Mouse (Mus musculus) heart, embryonic 10.5 days (tissue): ENCODE results near the gene Pef1. TPM values are rescaled to one million over a fixed set of nuclear protein-coding genes. Genes with fewer than 3 reads are reported as not detected.

Experiments
- DNase-seq: peaks from one replicate; pipeline ENCODE4 v3.0.0-alpha.2; 2017; ENCODE audit warnings: low spot score
- H3K27ac ChIP-seq: fragments of 300-500 bp; sonication (generic); 2 replicates; pipeline ENCODE4 v1.5.1; 2016; ENCODE audit warnings: mild to moderate bottlenecking
- H3K27me3 ChIP-seq: fragments of 300-500 bp; sonication (generic); 2 replicates; pipeline ENCODE4 v1.6.1; 2016; ENCODE audit warnings: mild to moderate bottlenecking; ENCODE audit not compliant: poor library complexity, insufficient read depth, severe bottlenecking
- H3K36me3 ChIP-seq: fragments of 300-500 bp; sonication (generic); 2 replicates; pipeline ENCODE4 v1.6.1; 2016; ENCODE audit warnings: mild to moderate bottlenecking, moderate library complexity
- H3K4me1 ChIP-seq: fragments of 300-500 bp; sonication (generic); 2 replicates; pipeline ENCODE4 v1.6.1; 2016; ENCODE audit warnings: mild to moderate bottlenecking
- H3K4me3 ChIP-seq: fragments of 300-500 bp; sonication (generic); 2 replicates; pipeline ENCODE4 v1.5.1; 2016; ENCODE audit warnings: mild to moderate bottlenecking, moderate library complexity
- H3K9me3 ChIP-seq: fragments of 300-500 bp; sonication (generic); 2 replicates; pipeline ENCODE4 v1.6.1; 2016; ENCODE audit warnings: mild to moderate bottlenecking, moderate library complexity
- WGBS: fragments of 180-500 bp; shearing (Covaris S2); methylation state at CpG from one replicate; pipeline ENCODE4 v1.1.7; 2016; 5-methylcytosine and 5-hydroxymethylcytosine counted together
- polyA plus RNA-seq: library from polyadenylated mRNA; unstranded; fragments of >200 nt; fragmentation: Nextera tagmentation; extraction: Ambion mirVana; gene quantifications from 2 replicates; pipeline ENCODE4 v1.2.1, GENCODE M21; 2016

Pef1 gene
- polyA plus RNA-seq, 1 experiment from 2014 or later: 66.1 TPM

GRCm38 (mm10) chr4:130174335-130175031 is 72.1 kb downstream of the Pef1 start:
- no peaks in the 10 kb centered on the region for H3K9me3 ChIP-seq
- peak overlapping the region; percentile 89 for H3K27ac ChIP-seq
- peaks cover 81% of the 10 kb centered on the region for H3K4me1 ChIP-seq
- H3K27me3 ChIP-seq: peaks cover 18% of the 10 kb centered on the region
- DNase-seq: peak; percentile 92
- H3K36me3 ChIP-seq: 0 out of 2 replicates have a peak, but pooled peaks cover 6% of the 10 kb centered on the region
- WGBS: 2% methylated on average over 25 of the region's 25 CpGs
- peak overlapping the region; percentile 59 for H3K4me3 ChIP-seq

DNA sequence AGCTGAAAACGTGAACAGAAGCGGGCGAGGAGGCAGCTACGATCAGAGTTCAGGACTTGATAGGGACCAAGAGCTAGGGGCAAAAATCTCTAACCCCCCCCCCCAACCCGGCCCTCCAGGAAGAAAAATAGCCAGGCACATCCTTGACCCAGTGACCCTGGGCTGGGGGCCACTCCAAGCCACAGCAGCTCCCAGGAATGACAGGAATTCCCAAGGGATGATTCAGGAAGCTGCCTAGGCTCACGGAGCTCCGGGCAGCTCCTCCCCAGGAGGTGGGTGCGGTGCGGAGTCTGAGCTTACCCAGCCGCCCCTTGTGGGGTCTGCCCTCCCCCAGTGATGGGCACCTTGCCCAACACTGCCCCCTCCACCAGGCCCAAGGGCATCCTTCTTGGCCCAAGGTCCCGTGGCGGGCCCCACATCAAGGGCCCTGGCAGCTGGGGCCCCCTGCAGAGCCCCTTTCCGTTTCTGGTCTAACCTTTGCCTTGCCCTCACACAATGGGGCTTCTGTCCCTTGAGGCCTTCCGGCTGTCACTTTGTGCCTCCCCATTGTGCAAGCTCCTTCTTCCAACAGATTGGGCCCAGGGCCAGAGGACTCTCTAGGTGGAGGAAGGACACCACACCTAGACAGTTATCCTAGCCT is 72.8 kb downstream of the Pef1 start, which contains the start of gene Tinagl1:
Gene Tinagl1 (minus strand): TSS at position 51 of the 640 bp plus-strand sequence.
- 2% methylated on average over 14 of the region's 14 CpGs for WGBS
- H3K9me3 ChIP-seq: no peaks in the 10 kb centered on the region
- H3K27me3 ChIP-seq: peaks cover 25% of the 10 kb centered on the region
- H3K27ac ChIP-seq: peak within 1 kb of the TSS; percentile 89
- H3K4me1 ChIP-seq: peaks cover 74% of the 10 kb centered on the region
- H3K36me3 ChIP-seq: no peaks in the 10 kb centered on the region
- DNase-seq: no peak
- H3K4me3 ChIP-seq: peak within 1 kb of the TSS; percentile 59

- peaks cover 68% of the 10 kb centered on the region for H3K4me1 ChIP-seq
Measured at GRCm38 (mm10) chr4:130176156-130176720, 73.9 kb downstream of the Pef1 start.

GRCm38 (mm10) chr4:130177087-130177486 is 74.7 kb downstream of the Pef1 start:
- DNase-seq: no peak
- H3K36me3 ChIP-seq: no peaks in the 10 kb centered on the region
- 57% methylated on average over 4 of the region's 4 CpGs for WGBS
- no peak overlapping the region for H3K4me3 ChIP-seq
- peak overlapping the region; percentile 37; the same call in 1 of the 2 replicates for H3K27ac ChIP-seq
- no peaks in the 10 kb centered on the region for H3K9me3 ChIP-seq
- peaks cover 66% of the 10 kb centered on the region for H3K4me1 ChIP-seq
- H3K27me3 ChIP-seq: peaks cover 28% of the 10 kb centered on the region

More at GRCm38 (mm10) chr4:130176156-130176720, 73.9 kb downstream of the Pef1 start:
- H3K27ac ChIP-seq: peak overlapping the region; percentile 37; the same call in 1 of the 2 replicates
- WGBS: 78% methylated on average over 5 of the region's 5 CpGs
- no peaks in the 10 kb centered on the region for H3K9me3 ChIP-seq
- DNase-seq: no peak
- no peaks in the 10 kb centered on the region for H3K36me3 ChIP-seq
- H3K4me3 ChIP-seq: no peak overlapping the region
- peaks cover 28% of the 10 kb centered on the region for H3K27me3 ChIP-seq

DNA sequence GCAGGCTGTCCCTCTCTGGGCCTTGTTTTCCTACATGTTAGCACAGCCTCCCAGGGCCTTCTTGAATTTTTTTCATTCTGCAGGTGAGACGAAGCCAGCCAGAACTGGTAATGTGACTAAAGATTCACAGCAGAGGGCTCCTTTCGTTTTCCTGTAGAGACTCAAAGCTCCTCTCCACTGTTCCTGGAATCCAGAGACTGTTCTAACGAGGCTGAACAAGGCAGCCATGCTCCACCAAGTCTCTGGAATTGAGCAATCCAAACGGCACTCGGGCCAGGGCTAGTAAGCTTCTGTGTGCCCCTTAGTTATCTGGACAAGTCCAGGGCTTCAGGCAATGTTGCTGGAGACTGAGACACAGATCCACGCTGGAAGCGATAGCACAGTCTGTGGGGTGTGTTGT is 75.2 kb downstream of the Pef1 start:
- Histone ChIP-seq H3K4me1 (peaks cover 65% of the 10 kb centered on the region), H3K36me3 (no peaks in the 10 kb centered on the region), H3K4me3 (no peak overlapping the region), H3K27me3 (peaks cover 28% of the 10 kb centered on the region), H3K9me3 (no peaks in the 10 kb centered on the region), H3K27ac (peak overlapping the region; percentile 37)
- no peak for DNase-seq
- 57% methylated on average over 7 of the region's 7 CpGs for WGBS

Other genes with a start within 250 kb of the Pef1 start
- gene Spocd1, start 173.3 kb upstream of the Pef1 start, polyA plus RNA-seq: 0.46 and 0.59 TPM in 2 replicates
- gene Adgrb2, start 117.7 kb upstream of the Pef1 start, polyA plus RNA-seq: 1.2 and 3.1 TPM in 2 replicates
- 11.0 and 11.7 TPM in 2 replicates for gene Col16a1, start 54.7 kb upstream of the Pef1 start, polyA plus RNA-seq
- 0.12 and 0.43 TPM in 2 replicates for gene Hcrtr1, start 36.8 kb downstream of the Pef1 start, polyA plus RNA-seq
- 39.0 and 45.2 TPM in 2 replicates for gene Tinagl1, start 72.6 kb downstream of the Pef1 start, polyA plus RNA-seq
- not detected in 2 replicates for gene Gm853, start 119.8 kb downstream of the Pef1 start, polyA plus RNA-seq
- gene Serinc2, start 176.6 kb downstream of the Pef1 start, polyA plus RNA-seq: 5.4 and 12.1 TPM in 2 replicates
- gene Fabp3, start 206.0 kb downstream of the Pef1 start, polyA plus RNA-seq: 245 and 506 TPM in 2 replicates
- gene Gm10570, start 206.1 kb downstream of the Pef1 start, polyA plus RNA-seq: 0.58 and 1.1 TPM in 2 replicates